Mouse (Mus musculus) stomach, postnatal 0 days (tissue): Measurements from ENCODE around the gene Prkci. TPM values are rescaled to one million over a fixed set of nuclear protein-coding genes. Genes with fewer than 3 reads are reported as not detected.

Experiments used
- ATAC-seq: fragments of 200-750 bp; cut with Nextera tagmentation; 2 replicates; pipeline ENCODE4 v1.8.0; 2017; ENCODE audit not compliant: low FRiP score, low TSS enrichment
- DNase-seq: peaks from one replicate; pipeline ENCODE4 v3.0.0-alpha.2; 2016; ENCODE audit warnings: low spot score
- H3K27ac ChIP-seq: fragments of 300-500 bp; sonication (generic); replicated peaks from 2 replicates; pipeline ENCODE4 v1.5.1; 2014; ENCODE audit warnings: mild to moderate bottlenecking, control low read depth
- H3K27me3 ChIP-seq: fragments of 300-500 bp; sonication (generic); 2 replicates; pipeline ENCODE4 v1.6.1; 2014; ENCODE audit warnings: low read length; ENCODE audit not compliant: control insufficient read depth, insufficient read depth
- H3K36me3 ChIP-seq: fragments of 300-500 bp; sonication (generic); 2 replicates; pipeline ENCODE4 v1.6.1; 2014; ENCODE audit warnings: low read length, mixed read lengths; ENCODE audit not compliant: control insufficient read depth, insufficient read depth
- H3K4me1 ChIP-seq: fragments of 300-500 bp; sonication (generic); replicated peaks from 2 replicates; pipeline ENCODE4 v1.6.1; 2014; ENCODE audit warnings: antibody characterized with exemption; ENCODE audit not compliant: control insufficient read depth, insufficient read depth
- H3K4me2 ChIP-seq: fragments of 300-500 bp; sonication (generic); replicated peaks from 2 replicates; pipeline ENCODE4 v1.6.1; 2014; ENCODE audit warnings: low read depth, mild to moderate bottlenecking, control low read depth, moderate library complexity
- H3K4me3 ChIP-seq: fragments of 300-500 bp; sonication (generic); 2 replicates; pipeline ENCODE4 v1.5.1; 2014; ENCODE audit warnings: low read depth, low read length, control low read depth
- H3K9ac ChIP-seq: fragments of 300-500 bp; sonication (generic); 2 replicates; pipeline ENCODE4 v1.6.1; 2014; ENCODE audit warnings: mild to moderate bottlenecking, low read length, control low read depth, mixed read lengths
- H3K9me3 ChIP-seq: fragments of 300-500 bp; sonication (generic); 2 replicates; pipeline ENCODE4 v1.6.1; 2016; ENCODE audit warnings: low read length; ENCODE audit not compliant: control insufficient read depth
- CTCF ChIP-seq: IDR thresholded peaks from 2 replicates; pipeline ENCODE4 v1.5.1; 2016; ENCODE audit warnings: antibody characterized with exemption, low read depth, mild to moderate bottlenecking, moderate library complexity
- EP300 ChIP-seq: optimal IDR thresholded peaks from 2 replicates; pipeline ENCODE3; 2016; ENCODE audit warnings: antibody characterized with exemption
- WGBS: fragments of 180-500 bp; shearing (Covaris S2); extraction: QIAGEN DNeasy Blood & Tissue Kit; methylation state at CpG from one replicate; pipeline ENCODE4 v1.1.7; 2014; 5-methylcytosine and 5-hydroxymethylcytosine counted together
- polyA plus RNA-seq: library from polyadenylated mRNA; unstranded; fragments of >200 nt; fragmentation: Nextera tagmentation; extraction: Ambion mirVana; gene quantifications from 2 replicates; pipeline ENCODE4 v1.2.1, GENCODE M21; 2015

Gene Prkci
- polyA plus RNA-seq, 1 experiment from 2014 or later = 21.2 TPM

- Histone ChIP-seq H3K27me3 (no peaks in the 10 kb centered on the region), H3K9ac (peak overlapping the region; percentile 80), H3K9me3 (no peaks in the 10 kb centered on the region), H3K4me1 (peaks cover 12% of the 10 kb centered on the region; the same call in 1 of the 2 replicates), H3K27ac (peak overlapping the region; percentile 99), H3K4me3 (peak overlapping the region; percentile 97), H3K4me2 (peak overlapping the region; percentile 75), H3K36me3 (no peaks in the 10 kb centered on the region)
- DNase-seq (peak; percentile 90), ATAC-seq (peak; percentile 72)
- under 1% methylated on average over 45 of the region's 58 CpGs for WGBS
- TF ChIP-seq EP300 (no peak), CTCF (no peak)
Observed at GRCm38 (mm10) chr3:31093627-31094351, 98.2 kb downstream of the Prkci start.

GRCm38 (mm10) chr3:31094531-31095178 is 99.1 kb downstream of the Prkci start, which contains the start of gene Skil:
Gene Skil, plus strand, starts transcription at chr3:31095058.
- DNase-seq (peak; percentile 98), ATAC-seq (peak; percentile 97)
- TF ChIP-seq CTCF = no peak
- TF ChIP-seq EP300 = no peak
- under 1% methylated on average over 57 of the region's 109 CpGs for WGBS
- H3K36me3 ChIP-seq = no peaks in the 10 kb centered on the region
- H3K27ac ChIP-seq = peak within 1 kb of the TSS; percentile 99
- peaks cover 10% of the 10 kb centered on the region; the same call in 1 of the 2 replicates for H3K4me1 ChIP-seq
- H3K4me2 ChIP-seq = peak within 1 kb of the TSS; percentile 86
- peak within 1 kb of the TSS; percentile 97 for H3K4me3 ChIP-seq
- H3K9ac ChIP-seq = peak within 1 kb of the TSS; percentile 95
- H3K27me3 ChIP-seq = no peaks in the 10 kb centered on the region
- H3K9me3 ChIP-seq = no peaks in the 10 kb centered on the region

GRCm38 (mm10) chr3:31095179-31095490 is 99.6 kb downstream of the Prkci start:
- no peak for TF ChIP-seq EP300
- TF ChIP-seq CTCF = no peak
- WGBS = 1% methylated on average over 19 of the region's 39 CpGs
- peaks cover 10% of the 10 kb centered on the region; the same call in 1 of the 2 replicates for H3K4me1 ChIP-seq
- ATAC-seq = no peak
- H3K9me3 ChIP-seq = no peaks in the 10 kb centered on the region
- no peaks in the 10 kb centered on the region for H3K27me3 ChIP-seq
- peak overlapping the region; percentile 97 for H3K4me3 ChIP-seq
- H3K4me2 ChIP-seq = peak overlapping the region; percentile 86
- no peak for DNase-seq
- H3K36me3 ChIP-seq = no peaks in the 10 kb centered on the region
- H3K27ac ChIP-seq = peak overlapping the region; percentile 99
- H3K9ac ChIP-seq = peak overlapping the region; percentile 95

- Histone ChIP-seq H3K36me3 (no peaks in the 10 kb centered on the region), H3K9me3 (no peaks in the 10 kb centered on the region), H3K9ac (peak overlapping the region; percentile 95), H3K27ac (peak overlapping the region; percentile 99), H3K4me1 (peaks cover 10% of the 10 kb centered on the region; the same call in 1 of the 2 replicates), H3K4me3 (peak overlapping the region; percentile 97), H3K27me3 (no peaks in the 10 kb centered on the region), H3K4me2 (peak overlapping the region; percentile 86)
- ATAC-seq = peak; percentile 13; the same call in 1 of the 2 replicates
- 1% methylated on average over 21 of the region's 33 CpGs for WGBS
- DNase-seq = peak; percentile 61
- no peak for TF ChIP-seq CTCF
- no peak for TF ChIP-seq EP300
Observed at GRCm38 (mm10) chr3:31095491-31096154, 100.1 kb downstream of the Prkci start.

GRCm38 (mm10) chr3:31096155-31097101 is 100.9 kb downstream of the Prkci start:
- no peaks in the 10 kb centered on the region for H3K9me3 ChIP-seq
- H3K27ac ChIP-seq = peak overlapping the region; percentile 99
- H3K9ac ChIP-seq = peak overlapping the region; percentile 95
- peak overlapping the region; percentile 97 for H3K4me3 ChIP-seq
- no peaks in the 10 kb centered on the region for H3K27me3 ChIP-seq
- ATAC-seq (no peak), DNase-seq (no peak)
- no peaks in the 10 kb centered on the region for H3K36me3 ChIP-seq
- peak overlapping the region; percentile 86 for H3K4me2 ChIP-seq
- H3K4me1 ChIP-seq = peaks cover 10% of the 10 kb centered on the region; the same call in 1 of the 2 replicates
- TF ChIP-seq EP300 (no peak), CTCF (no peak)
- 31% methylated on average over 10 of the region's 10 CpGs for WGBS
